ENCODE assay signal across 8 mouse cellular contexts in the genomic region with DNA sequence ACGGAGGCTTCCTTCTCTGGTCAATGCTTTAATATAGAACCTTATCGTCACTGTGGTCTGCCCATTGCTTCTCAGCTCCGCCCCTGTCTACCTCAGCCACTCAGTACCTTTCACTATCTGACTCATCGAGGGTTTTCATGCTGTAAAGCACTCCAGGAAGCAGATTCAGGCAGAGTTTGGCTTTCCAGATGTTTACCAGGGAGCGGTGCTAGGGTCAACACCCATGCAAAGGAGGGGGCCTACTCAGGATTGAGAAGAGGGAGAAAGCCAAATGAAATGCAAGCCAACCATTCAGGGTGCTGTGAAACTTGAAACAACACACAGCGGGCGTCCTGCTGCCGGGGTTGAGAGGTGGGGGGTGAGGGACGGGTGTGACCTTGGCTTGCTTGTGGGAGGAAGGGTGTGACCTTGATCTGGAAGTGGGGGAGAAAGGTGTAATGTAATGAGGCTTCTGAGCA. TPM values are rescaled to one million over a fixed set of nuclear protein-coding genes. Genes with fewer than 3 reads are reported as not detected.
A peak's percentile ranks its signal among the peaks of the same experiment; 100 is the strongest.
DNase-seq lines count a peak whose midpoint lies in the region; ATAC-seq lines count a peak whose summit lies in the region.

No protein-coding gene starts in this region.

- peak; percentile 81 for ATAC-seq in inflammation-experienced regulatory T-cells, adult 6 months
- ATAC-seq in megakaryocyte, adult 5-6 weeks (ENCODE audit: poor library complexity, severe bottlenecking) = peak; percentile 70

- DNase-seq in spleen, adult 12 weeks (ENCODE audit: low spot score) = peak; percentile 11
- DNase-seq in spleen, postnatal 4 days (ENCODE audit: low spot score in 2 of 2) = no peak
- DNase-seq in c-Kit-positive CD71-positive TER-119-negative erythroid progenitor cells, embryonic 14.5 days (ENCODE audit: low read depth) = peak; percentile 10
- DNase-seq in cerebellum, adult 11 months = no peak
- no peak for DNase-seq in urinary bladder, postnatal 4 days (ENCODE audit: low spot score in 2 of 2)
- DNase-seq in layer of hippocampus, adult 9-11 months = no peak

RNA-seq across cellular contexts. Expression of a gene that starts 43.6 kb away (rescaled TPM):
- 100 to 1,000 TPM; 148 to 162 (median 162) TPM for polyA plus RNA-seq in inflammation-experienced regulatory T-cells, adult 6 months (2017; shearing (Covaris generic))
- 2.4 and 5.8 TPM in 2 replicates for total RNA-seq in megakaryocyte, adult 5-6 weeks (2015)
- 3.3 and 3.6 TPM in 2 replicates for total RNA-seq in megakaryocyte, adult 5-6 weeks (2017)

Comparison
In these comparisons a context has a peak if more than half of its experiments do, and no peak if none do; other contexts are left out.
1. DNase-seq: peak in spleen, adult 12 weeks (single experiment) and c-Kit-positive CD71-positive TER-119-negative erythroid progenitor cells, embryonic 14.5 days (single experiment); none in spleen, postnatal 4 days (0 of 2), cerebellum, adult 11 months (single experiment), urinary bladder, postnatal 4 days (0 of 2) and layer of hippocampus, adult 9-11 months (single experiment).